Mouse (Mus musculus): ENCODE data around the gene Prkag2. TPM values are rescaled to one million over a fixed set of nuclear protein-coding genes. Genes with fewer than 3 reads are reported as not detected.

Prkag2 gene
- polyA plus RNA-seq, 1 experiment from 2014 or later, result 112 TPM

GRCm38 (mm10) chr5:24979312-24979967, 121.0 kb downstream of the Prkag2 start:
- no peak for ATAC-seq

GRCm38 (mm10) chr5:24976907-24977306, 123.5 kb downstream of the Prkag2 start:
- no peak overlapping the region for H3K27ac ChIP-seq (ENCODE audit: low read length)
- no peak overlapping the region for H3K9ac ChIP-seq (ENCODE audit: low read depth, low read length)

More at GRCm38 (mm10) chr5:24979312-24979967, 121.0 kb downstream of the Prkag2 start:
- Histone ChIP-seq H3K4me1 (ENCODE audit: control insufficient read depth, insufficient read depth, low read length) (peaks cover 1% of the 10 kb centered on the region), H3K4me3 (ENCODE audit: low read depth, low read length) (no peak overlapping the region), H3K27me3 (ENCODE audit: control insufficient read depth, insufficient read depth, low read depth, low read length) (no peaks in the 10 kb centered on the region), H3K9me3 (replicated peaks; ENCODE audit: control insufficient read depth, low read length, poor library complexity, severe bottlenecking) (no peaks in the 10 kb centered on the region), H3K36me3 (ENCODE audit: control insufficient read depth, insufficient read depth, low read length) (no peaks in the 10 kb centered on the region), H3K27ac (ENCODE audit: low read length) (no peak overlapping the region), H3K9ac (ENCODE audit: low read depth, low read length) (no peak overlapping the region), H3K4me2 (ENCODE audit: low read length) (no peak overlapping the region)
- 36% methylated on average over 4 of the region's 4 CpGs for WGBS

GRCm38 (mm10) chr5:24976236-24976635, 124.2 kb downstream of the Prkag2 start:
- WGBS, result 56% methylated on average over 12 of the region's 12 CpGs
- Histone ChIP-seq H3K9ac (ENCODE audit: low read depth, low read length) (no peak overlapping the region), H3K4me1 (ENCODE audit: control insufficient read depth, insufficient read depth, low read length) (no peaks in the 10 kb centered on the region), H3K4me2 (ENCODE audit: low read length) (no peak overlapping the region), H3K9me3 (replicated peaks; ENCODE audit: control insufficient read depth, low read length, poor library complexity, severe bottlenecking) (no peaks in the 10 kb centered on the region), H3K27me3 (ENCODE audit: control insufficient read depth, insufficient read depth, low read depth, low read length) (no peaks in the 10 kb centered on the region), H3K27ac (ENCODE audit: low read length) (no peak overlapping the region), H3K4me3 (ENCODE audit: low read depth, low read length) (no peak overlapping the region), H3K36me3 (ENCODE audit: control insufficient read depth, insufficient read depth, low read length) (no peaks in the 10 kb centered on the region)
- no peak for ATAC-seq

More at GRCm38 (mm10) chr5:24976907-24977306, 123.5 kb downstream of the Prkag2 start:
- H3K36me3 ChIP-seq (ENCODE audit: control insufficient read depth, insufficient read depth, low read length), result no peaks in the 10 kb centered on the region
- WGBS, result 77% methylated on average over 3 of the region's 3 CpGs
- no peaks in the 10 kb centered on the region for H3K4me1 ChIP-seq (ENCODE audit: control insufficient read depth, insufficient read depth, low read length)
- no peaks in the 10 kb centered on the region for H3K27me3 ChIP-seq (ENCODE audit: control insufficient read depth, insufficient read depth, low read depth, low read length)
- no peak overlapping the region for H3K4me3 ChIP-seq (ENCODE audit: low read depth, low read length)
- H3K9me3 ChIP-seq (replicated peaks; ENCODE audit: control insufficient read depth, low read length, poor library complexity, severe bottlenecking), result no peaks in the 10 kb centered on the region
- no peak overlapping the region for H3K4me2 ChIP-seq (ENCODE audit: low read length)
- no peak for ATAC-seq

GRCm38 (mm10) chr5:24975100-24975499, 125.3 kb downstream of the Prkag2 start:
- WGBS, result 75% methylated on average over 7 of the region's 7 CpGs
- H3K4me2 ChIP-seq (ENCODE audit: low read length), result no peak overlapping the region
- no peak overlapping the region for H3K27ac ChIP-seq (ENCODE audit: low read length)
- H3K36me3 ChIP-seq (ENCODE audit: control insufficient read depth, insufficient read depth, low read length), result no peaks in the 10 kb centered on the region
- ATAC-seq, result no peak
- no peak overlapping the region for H3K9ac ChIP-seq (ENCODE audit: low read depth, low read length)
- no peak overlapping the region for H3K4me3 ChIP-seq (ENCODE audit: low read depth, low read length)
- H3K4me1 ChIP-seq (ENCODE audit: control insufficient read depth, insufficient read depth, low read length), result no peaks in the 10 kb centered on the region
- H3K27me3 ChIP-seq (ENCODE audit: control insufficient read depth, insufficient read depth, low read depth, low read length), result no peaks in the 10 kb centered on the region
- no peaks in the 10 kb centered on the region for H3K9me3 ChIP-seq (replicated peaks; ENCODE audit: control insufficient read depth, low read length, poor library complexity, severe bottlenecking)

GRCm38 (mm10) chr5:24973672-24974225, 126.7 kb downstream of the Prkag2 start:
- no peak overlapping the region for H3K27ac ChIP-seq (ENCODE audit: low read length)
- no peaks in the 10 kb centered on the region for H3K27me3 ChIP-seq (ENCODE audit: control insufficient read depth, insufficient read depth, low read depth, low read length)
- no peaks in the 10 kb centered on the region for H3K36me3 ChIP-seq (ENCODE audit: control insufficient read depth, insufficient read depth, low read length)
- H3K9me3 ChIP-seq (replicated peaks; ENCODE audit: control insufficient read depth, low read length, poor library complexity, severe bottlenecking), result no peaks in the 10 kb centered on the region
- H3K4me1 ChIP-seq (ENCODE audit: control insufficient read depth, insufficient read depth, low read length), result no peaks in the 10 kb centered on the region
- H3K9ac ChIP-seq (ENCODE audit: low read depth, low read length), result no peak overlapping the region
- no peak overlapping the region for H3K4me3 ChIP-seq (ENCODE audit: low read depth, low read length)
- no peak overlapping the region for H3K4me2 ChIP-seq (ENCODE audit: low read length)
- WGBS, result 72% methylated on average over 9 of the region's 9 CpGs
- no peak for ATAC-seq

- no peak for ATAC-seq
- Histone ChIP-seq H3K27me3 (ENCODE audit: control insufficient read depth, insufficient read depth, low read depth, low read length) (no peaks in the 10 kb centered on the region), H3K4me1 (ENCODE audit: control insufficient read depth, insufficient read depth, low read length) (no peaks in the 10 kb centered on the region), H3K9ac (ENCODE audit: low read depth, low read length) (no peak overlapping the region), H3K4me3 (ENCODE audit: low read depth, low read length) (no peak overlapping the region), H3K27ac (ENCODE audit: low read length) (no peak overlapping the region), H3K9me3 (replicated peaks; ENCODE audit: control insufficient read depth, low read length, poor library complexity, severe bottlenecking) (no peaks in the 10 kb centered on the region), H3K4me2 (ENCODE audit: low read length) (no peak overlapping the region), H3K36me3 (ENCODE audit: control insufficient read depth, insufficient read depth, low read length) (no peaks in the 10 kb centered on the region)
- 71% methylated on average over 13 of the region's 13 CpGs for WGBS
Observed at GRCm38 (mm10) chr5:24973228-24973627, 127.2 kb downstream of the Prkag2 start.

GRCm38 (mm10) chr5:24970552-24971275, 129.7 kb downstream of the Prkag2 start:
- Histone ChIP-seq H3K4me1 (ENCODE audit: control insufficient read depth, insufficient read depth, low read length) (no peaks in the 10 kb centered on the region), H3K27me3 (ENCODE audit: control insufficient read depth, insufficient read depth, low read depth, low read length) (no peaks in the 10 kb centered on the region), H3K27ac (ENCODE audit: low read length) (no peak overlapping the region), H3K9ac (ENCODE audit: low read depth, low read length) (no peak overlapping the region), H3K36me3 (ENCODE audit: control insufficient read depth, insufficient read depth, low read length) (no peaks in the 10 kb centered on the region), H3K9me3 (replicated peaks; ENCODE audit: control insufficient read depth, low read length, poor library complexity, severe bottlenecking) (no peaks in the 10 kb centered on the region), H3K4me3 (ENCODE audit: low read depth, low read length) (no peak overlapping the region), H3K4me2 (ENCODE audit: low read length) (no peak overlapping the region)
- 91% methylated on average over 8 of the region's 8 CpGs for WGBS
- no peak for ATAC-seq

GRCm38 (mm10) chr5:24969241-24969880, 131.1 kb downstream of the Prkag2 start:
- Histone ChIP-seq H3K4me2 (ENCODE audit: low read length) (no peak overlapping the region), H3K4me3 (ENCODE audit: low read depth, low read length) (no peak overlapping the region), H3K36me3 (ENCODE audit: control insufficient read depth, insufficient read depth, low read length) (no peaks in the 10 kb centered on the region), H3K27ac (ENCODE audit: low read length) (no peak overlapping the region), H3K27me3 (ENCODE audit: control insufficient read depth, insufficient read depth, low read depth, low read length) (no peaks in the 10 kb centered on the region), H3K9ac (ENCODE audit: low read depth, low read length) (no peak overlapping the region), H3K9me3 (replicated peaks; ENCODE audit: control insufficient read depth, low read length, poor library complexity, severe bottlenecking) (no peaks in the 10 kb centered on the region), H3K4me1 (ENCODE audit: control insufficient read depth, insufficient read depth, low read length) (no peaks in the 10 kb centered on the region)
- ATAC-seq, result no peak
- WGBS, result 52% methylated on average over 11 of the region's 11 CpGs

GRCm38 (mm10) chr5:24968792-24969191, 131.7 kb downstream of the Prkag2 start:
- Histone ChIP-seq H3K9ac (ENCODE audit: low read depth, low read length) (no peak overlapping the region), H3K27me3 (ENCODE audit: control insufficient read depth, insufficient read depth, low read depth, low read length) (no peaks in the 10 kb centered on the region), H3K36me3 (ENCODE audit: control insufficient read depth, insufficient read depth, low read length) (no peaks in the 10 kb centered on the region), H3K27ac (ENCODE audit: low read length) (no peak overlapping the region), H3K4me1 (ENCODE audit: control insufficient read depth, insufficient read depth, low read length) (no peaks in the 10 kb centered on the region), H3K4me3 (ENCODE audit: low read depth, low read length) (no peak overlapping the region), H3K9me3 (replicated peaks; ENCODE audit: control insufficient read depth, low read length, poor library complexity, severe bottlenecking) (no peaks in the 10 kb centered on the region), H3K4me2 (ENCODE audit: low read length) (no peak overlapping the region)
- no peak for ATAC-seq
- 22% methylated on average over 8 of the region's 8 CpGs for WGBS

All from midbrain, embryonic 16.5 days (tissue).